Mouse (Mus musculus) intestine, embryonic 16.5 days (tissue): ENCODE data around the gene Cxxc4. TPM values are rescaled to one million over a fixed set of nuclear protein-coding genes. Genes with fewer than 3 reads are reported as not detected.
"Not testable (repeated sequence)": the region's sequence is repeated elsewhere in the genome, so short reads cannot be mapped to it uniquely, and the experiment has no call there.

Experiments
- ATAC-seq: fragments of 200-750 bp; cut with Nextera tagmentation; 2 replicates; pipeline ENCODE4 v1.8.0; 2017; ENCODE audit warnings: moderate TSS enrichment, moderate library complexity
- H3K27ac ChIP-seq: fragments of 300-500 bp; sonication (generic); 2 replicates; pipeline ENCODE4 v1.5.1; 2014; ENCODE audit warnings: mild to moderate bottlenecking, low read length
- H3K27me3 ChIP-seq: fragments of 300-500 bp; sonication (generic); replicated peaks from 2 replicates; pipeline ENCODE4 v1.6.1; 2014; ENCODE audit warnings: low read length, control low read depth, mixed read lengths; ENCODE audit not compliant: control insufficient read depth, insufficient read depth
- H3K36me3 ChIP-seq: fragments of 300-500 bp; sonication (generic); 2 replicates; pipeline ENCODE4 v1.6.1; 2014; ENCODE audit warnings: low read length, control low read depth; ENCODE audit not compliant: control insufficient read depth, insufficient read depth
- H3K4me1 ChIP-seq: fragments of 300-500 bp; sonication (generic); 2 replicates; pipeline ENCODE4 v1.6.1; 2014; ENCODE audit warnings: low read length, control low read depth, mixed read lengths; ENCODE audit not compliant: control insufficient read depth, insufficient read depth
- H3K4me2 ChIP-seq: fragments of 300-500 bp; sonication (generic); 2 replicates; pipeline ENCODE4 v1.6.1; 2014; ENCODE audit warnings: low read depth, low read length, control low read depth
- H3K4me3 ChIP-seq: fragments of 300-500 bp; sonication (generic); 2 replicates; pipeline ENCODE4 v1.5.1; 2014; ENCODE audit warnings: mild to moderate bottlenecking, low read length
- H3K9ac ChIP-seq: fragments of 300-500 bp; sonication (generic); 2 replicates; pipeline ENCODE4 v1.6.1; 2014; ENCODE audit warnings: low read depth, low read length
- H3K9me3 ChIP-seq: fragments of 300-500 bp; sonication (generic); 2 replicates; pipeline ENCODE4 v1.6.1; 2016; ENCODE audit warnings: low read length, control low read depth; ENCODE audit not compliant: control insufficient read depth
- WGBS: fragments of 180-500 bp; shearing (Covaris S2); extraction: QIAGEN DNeasy Blood & Tissue Kit; methylation state at CpG from one replicate; pipeline ENCODE4 v1.1.7; 2014; 5-methylcytosine and 5-hydroxymethylcytosine counted together
- polyA plus RNA-seq: library from polyadenylated mRNA; unstranded; fragments of >200 nt; fragmentation: Nextera tagmentation; extraction: Ambion mirVana; gene quantifications from 2 replicates; pipeline ENCODE4 v1.2.1, GENCODE M21; 2015

Gene Cxxc4
- 2.3 and 2.4 TPM in 2 replicates for polyA plus RNA-seq

- Histone ChIP-seq H3K9me3 (no peaks in the 10 kb centered on the region), H3K4me1 (peaks cover 8% of the 10 kb centered on the region), H3K4me2 (peak within 1 kb of the TSS; percentile 77), H3K36me3 (no peaks in the 10 kb centered on the region), H3K27me3 (no peaks in the 10 kb centered on the region), H3K27ac (peak within 1 kb of the TSS; percentile 61), H3K4me3 (peak within 1 kb of the TSS; percentile 57), H3K9ac (peak within 1 kb of the TSS; percentile 62)
- no peak; the same call in 1 of the 2 replicates for ATAC-seq
- 2% methylated on average over 14 of the region's 22 CpGs for WGBS
These were observed at the start of gene Cxxc4 for GRCm38 (mm10) chr3:134236414-134237112. Gene Cxxc4, plus strand, starts transcription at chr3:134236484.

GRCm38 (mm10) chr3:134188979-134189946 lies 47.0 kb upstream of the Cxxc4 start:
- no peak overlapping the region for H3K4me3 ChIP-seq

GRCm38 (mm10) chr3:134190046-134190445 lies 46.2 kb upstream of the Cxxc4 start:
- H3K9me3 ChIP-seq, result no peaks in the 10 kb centered on the region
- H3K4me3 ChIP-seq, result peak overlapping the region; percentile 18
- no peaks in the 10 kb centered on the region for H3K27me3 ChIP-seq
- H3K36me3 ChIP-seq, result no peaks in the 10 kb centered on the region
- peak overlapping the region; percentile 28; the same call in 1 of the 2 replicates for H3K4me2 ChIP-seq
- H3K9ac ChIP-seq, result no peak overlapping the region
- peak; percentile 84 for ATAC-seq
- 38% methylated on average over 11 of the region's 11 CpGs for WGBS
- no peak overlapping the region for H3K27ac ChIP-seq
- H3K4me1 ChIP-seq, result no peaks in the 10 kb centered on the region

More at GRCm38 (mm10) chr3:134188979-134189946, 47.0 kb upstream of the Cxxc4 start:
- Histone ChIP-seq H3K27me3 (no peaks in the 10 kb centered on the region), H3K4me2 (0 out of 2 replicates have a peak overlapping the region, but pooled peaks have one; percentile 28), H3K9ac (no peak overlapping the region), H3K4me1 (no peaks in the 10 kb centered on the region), H3K27ac (no peak overlapping the region), H3K9me3 (no peaks in the 10 kb centered on the region), H3K36me3 (no peaks in the 10 kb centered on the region)
- no peak for ATAC-seq
- WGBS, result 64% methylated on average over 12 of the region's 12 CpGs

- no peak overlapping the region for H3K27ac ChIP-seq
- H3K4me2 ChIP-seq, result 0 out of 2 replicates have a peak overlapping the region, but pooled peaks have one; percentile 13
- no peak; the same call in 1 of the 2 replicates for ATAC-seq
- H3K9ac ChIP-seq, result no peak overlapping the region
- no peaks in the 10 kb centered on the region for H3K4me1 ChIP-seq
- H3K9me3 ChIP-seq, result no peaks in the 10 kb centered on the region
- H3K36me3 ChIP-seq, result no peaks in the 10 kb centered on the region
- WGBS, result 26% methylated on average over 9 of the region's 9 CpGs
- no peaks in the 10 kb centered on the region for H3K27me3 ChIP-seq
- no peak overlapping the region for H3K4me3 ChIP-seq
These were observed 36.4 kb upstream of the Cxxc4 start for GRCm38 (mm10) chr3:134199892-134200291.

GRCm38 (mm10) chr3:134206624-134207023 lies 29.7 kb upstream of the Cxxc4 start:
- H3K27ac ChIP-seq, result no peak overlapping the region
- H3K4me3 ChIP-seq, result no peak overlapping the region
- H3K36me3 ChIP-seq, result no peaks in the 10 kb centered on the region
- 87% methylated on average over 3 of the region's 3 CpGs for WGBS
- no peaks in the 10 kb centered on the region for H3K9me3 ChIP-seq
- no peak overlapping the region for H3K4me2 ChIP-seq
- no peak for ATAC-seq
- H3K9ac ChIP-seq, result no peak overlapping the region
- H3K27me3 ChIP-seq, result no peaks in the 10 kb centered on the region
- no peaks in the 10 kb centered on the region for H3K4me1 ChIP-seq

- WGBS, result 66% methylated on average over 6 of the region's 6 CpGs
- Histone ChIP-seq H3K4me2 (no peak overlapping the region), H3K27ac (no peak overlapping the region), H3K4me3 (no peak overlapping the region), H3K9me3 (no peaks in the 10 kb centered on the region), H3K4me1 (no peaks in the 10 kb centered on the region), H3K9ac (no peak overlapping the region), H3K36me3 (no peaks in the 10 kb centered on the region), H3K27me3 (no peaks in the 10 kb centered on the region)
- ATAC-seq, result no peak
These were observed 25.3 kb upstream of the Cxxc4 start for GRCm38 (mm10) chr3:134210950-134211349.

- H3K9ac ChIP-seq, H3K36me3 ChIP-seq, H3K27me3 ChIP-seq, H3K27ac ChIP-seq, H3K9me3 ChIP-seq, H3K4me2 ChIP-seq, H3K4me3 ChIP-seq, H3K4me1 ChIP-seq: not testable (repeated sequence)
- peak; percentile 70; the same call in 1 of the 2 replicates for ATAC-seq
These were observed 16.4 kb upstream of the Cxxc4 start for GRCm38 (mm10) chr3:134219881-134220280.

- Histone ChIP-seq H3K9ac (no peak overlapping the region), H3K4me2 (no peak overlapping the region), H3K27ac (no peak overlapping the region), H3K4me1 (peaks cover 3% of the 10 kb centered on the region; the same call in 1 of the 2 replicates), H3K36me3 (no peaks in the 10 kb centered on the region), H3K4me3 (no peak overlapping the region), H3K9me3 (no peaks in the 10 kb centered on the region), H3K27me3 (no peaks in the 10 kb centered on the region)
- 46% methylated on average over 2 of the region's 2 CpGs for WGBS
- peak; percentile 86 for ATAC-seq
These were observed 15.3 kb upstream of the Cxxc4 start for GRCm38 (mm10) chr3:134221002-134221401.

- peaks cover 3% of the 10 kb centered on the region; the same call in 1 of the 2 replicates for H3K4me1 ChIP-seq
- no peak for ATAC-seq
- no peak overlapping the region for H3K4me3 ChIP-seq
- no peak overlapping the region for H3K9ac ChIP-seq
- H3K9me3 ChIP-seq, result no peaks in the 10 kb centered on the region
- H3K4me2 ChIP-seq, result no peak overlapping the region
- H3K27me3 ChIP-seq, result no peaks in the 10 kb centered on the region
- H3K36me3 ChIP-seq, result no peaks in the 10 kb centered on the region
- 67% methylated on average over 1 of the region's 1 CpGs for WGBS
- H3K27ac ChIP-seq, result no peak overlapping the region
These were observed 13.7 kb upstream of the Cxxc4 start for GRCm38 (mm10) chr3:134222593-134222992.
